Mouse (Mus musculus) forebrain, embryonic 10.5 days (tissue): ENCODE results near the gene Gm28308. TPM values are rescaled to one million over a fixed set of nuclear protein-coding genes. Genes with fewer than 3 reads are reported as not detected.

Experiments used
- DNase-seq: peaks from one replicate; pipeline ENCODE4 v3.0.0-alpha.2; 2017; ENCODE audit warnings: low spot score; ENCODE audit errors: extremely low spot score
- H3K27ac ChIP-seq: fragments of 300-500 bp; sonication (generic); 2 replicates; pipeline ENCODE4 v1.5.1; 2016; ENCODE audit warnings: mild to moderate bottlenecking
- H3K27me3 ChIP-seq: fragments of 300-500 bp; sonication (generic); 2 replicates; pipeline ENCODE4 v1.6.1; 2016; ENCODE audit warnings: mild to moderate bottlenecking; ENCODE audit not compliant: poor library complexity, severe bottlenecking
- H3K36me3 ChIP-seq: fragments of 300-500 bp; sonication (generic); replicated peaks from 2 replicates; pipeline ENCODE4 v1.6.1; 2016; ENCODE audit warnings: mild to moderate bottlenecking, moderate library complexity
- H3K4me1 ChIP-seq: fragments of 300-500 bp; sonication (generic); 2 replicates; pipeline ENCODE4 v1.6.1; 2016
- H3K4me3 ChIP-seq: fragments of 300-500 bp; sonication (generic); 2 replicates; pipeline ENCODE4 v1.5.1; 2016; ENCODE audit warnings: mild to moderate bottlenecking, moderate library complexity
- H3K9me3 ChIP-seq: fragments of 300-500 bp; sonication (generic); 2 replicates; pipeline ENCODE4 v1.6.1; 2016; ENCODE audit warnings: mild to moderate bottlenecking, moderate library complexity
- WGBS: fragments of 180-500 bp; shearing (Covaris S2); methylation state at CpG from one replicate; pipeline ENCODE4 v1.1.7; 2016; 5-methylcytosine and 5-hydroxymethylcytosine counted together
- polyA plus RNA-seq: library from polyadenylated mRNA; unstranded; fragments of >200 nt; fragmentation: Nextera tagmentation; extraction: Ambion mirVana; gene quantifications from 2 replicates; pipeline ENCODE4 v1.2.1, GENCODE M21; 2016

Gm28308 gene
- polyA plus RNA-seq, 1 experiment from 2014 or later, result not detected

- Histone ChIP-seq H3K27ac (no peak overlapping the region), H3K4me3 (no peak overlapping the region), H3K4me1 (no peaks in the 10 kb centered on the region), H3K27me3 (peaks cover 100% of the 10 kb centered on the region), H3K36me3 (no peaks in the 10 kb centered on the region), H3K9me3 (no peaks in the 10 kb centered on the region)
- under 1% methylated on average over 6 of the region's 6 CpGs for WGBS
- no peak for DNase-seq
Measured at GRCm38 (mm10) chr6:52184668-52185067, 28.5 kb downstream of the Gm28308 start.

GRCm38 (mm10) chr6:52183311-52184080, 29.6 kb downstream of the Gm28308 start:
- no peak for DNase-seq
- 10% methylated on average over 10 of the region's 10 CpGs for whole genome bisulfite sequencing
- no peak overlapping the region for H3K27ac ChIP-seq
- peaks cover 100% of the 10 kb centered on the region for H3K27me3 ChIP-seq
- no peaks in the 10 kb centered on the region for H3K36me3 ChIP-seq
- H3K4me1 ChIP-seq, result no peaks in the 10 kb centered on the region
- no peak overlapping the region for H3K4me3 ChIP-seq
- H3K9me3 ChIP-seq, result no peaks in the 10 kb centered on the region

GRCm38 (mm10) chr6:52182793-52183192, 30.3 kb downstream of the Gm28308 start:
- no peak overlapping the region for H3K4me3 ChIP-seq
- 0% methylated on average over 1 of the region's 1 CpGs for WGBS

GRCm38 (mm10) chr6:52182030-52182429, 31.1 kb downstream of the Gm28308 start:
- WGBS, result 16% methylated on average over 2 of the region's 2 CpGs
- Histone ChIP-seq H3K27me3 (peaks cover 100% of the 10 kb centered on the region), H3K4me1 (no peaks in the 10 kb centered on the region), H3K4me3 (no peak overlapping the region), H3K9me3 (no peaks in the 10 kb centered on the region), H3K27ac (no peak overlapping the region), H3K36me3 (no peaks in the 10 kb centered on the region)
- DNase-seq, result no peak

More at GRCm38 (mm10) chr6:52182793-52183192, 30.3 kb downstream of the Gm28308 start:
- H3K27me3 ChIP-seq, result peaks cover 100% of the 10 kb centered on the region
- no peaks in the 10 kb centered on the region for H3K36me3 ChIP-seq
- no peak overlapping the region for H3K27ac ChIP-seq
- DNase-seq, result no peak
- H3K4me1 ChIP-seq, result no peaks in the 10 kb centered on the region
- H3K9me3 ChIP-seq, result no peaks in the 10 kb centered on the region

GRCm38 (mm10) chr6:52180726-52181125, 32.4 kb downstream of the Gm28308 start:
- H3K27me3 ChIP-seq, result peaks cover 100% of the 10 kb centered on the region
- no peaks in the 10 kb centered on the region for H3K9me3 ChIP-seq
- H3K4me1 ChIP-seq, result peaks cover 3% of the 10 kb centered on the region
- 6% methylated on average over 3 of the region's 3 CpGs for WGBS
- no peak overlapping the region for H3K27ac ChIP-seq
- no peak for DNase-seq
- H3K4me3 ChIP-seq, result no peak overlapping the region
- H3K36me3 ChIP-seq, result no peaks in the 10 kb centered on the region

- no peak for DNase-seq
- H3K4me1 ChIP-seq, result peaks cover 8% of the 10 kb centered on the region
- H3K27me3 ChIP-seq, result peaks cover 100% of the 10 kb centered on the region
- H3K36me3 ChIP-seq, result no peaks in the 10 kb centered on the region
- H3K4me3 ChIP-seq, result no peak overlapping the region
- H3K9me3 ChIP-seq, result no peaks in the 10 kb centered on the region
- H3K27ac ChIP-seq, result no peak overlapping the region
- 1% methylated on average over 11 of the region's 11 CpGs for WGBS
Measured at GRCm38 (mm10) chr6:52180213-52180710, 32.9 kb downstream of the Gm28308 start.

- 2% methylated on average over 10 of the region's 10 CpGs for WGBS
- Histone ChIP-seq H3K4me3 (no peak overlapping the region), H3K36me3 (no peaks in the 10 kb centered on the region), H3K4me1 (peaks cover 8% of the 10 kb centered on the region), H3K27me3 (peaks cover 100% of the 10 kb centered on the region), H3K27ac (no peak overlapping the region), H3K9me3 (no peaks in the 10 kb centered on the region)
- DNase-seq, result no peak
Measured at GRCm38 (mm10) chr6:52179690-52180089, 33.4 kb downstream of the Gm28308 start.

GRCm38 (mm10) chr6:52178918-52179665, 34.0 kb downstream of the Gm28308 start:
- no peaks in the 10 kb centered on the region for H3K36me3 ChIP-seq
- H3K9me3 ChIP-seq, result no peaks in the 10 kb centered on the region
- H3K4me3 ChIP-seq, result no peak overlapping the region
- no peak overlapping the region for H3K27ac ChIP-seq
- 0% methylated on average over 4 of the region's 4 CpGs for WGBS
- no peak for DNase-seq
- peaks cover 8% of the 10 kb centered on the region for H3K4me1 ChIP-seq
- H3K27me3 ChIP-seq, result peaks cover 100% of the 10 kb centered on the region

GRCm38 (mm10) chr6:52177806-52178205, 35.3 kb downstream of the Gm28308 start:
- Histone ChIP-seq H3K27me3 (peaks cover 100% of the 10 kb centered on the region), H3K4me1 (peaks cover 10% of the 10 kb centered on the region), H3K27ac (no peak overlapping the region), H3K9me3 (no peaks in the 10 kb centered on the region), H3K36me3 (no peaks in the 10 kb centered on the region), H3K4me3 (no peak overlapping the region)
- DNase-seq, result no peak
- under 1% methylated on average over 9 of the region's 9 CpGs for WGBS

GRCm38 (mm10) chr6:52177061-52177735, 35.9 kb downstream of the Gm28308 start, which contains the start of gene 5730596B20Rik:
5730596B20Rik (plus strand) TSS chr6:52177498.
- no peak within 1 kb of the TSS for H3K27ac ChIP-seq
- H3K4me3 ChIP-seq, result no peak within 1 kb of the TSS
- under 1% methylated on average over 36 of the region's 36 CpGs for WGBS
- H3K4me1 ChIP-seq, result peaks cover 16% of the 10 kb centered on the region
- no peaks in the 10 kb centered on the region for H3K9me3 ChIP-seq
- no peaks in the 10 kb centered on the region for H3K36me3 ChIP-seq
- peaks cover 100% of the 10 kb centered on the region for H3K27me3 ChIP-seq
- DNase-seq, result peak; percentile 54

- peaks cover 100% of the 10 kb centered on the region for H3K27me3 ChIP-seq
- H3K4me3 ChIP-seq, result no peak overlapping the region
- no peaks in the 10 kb centered on the region for H3K9me3 ChIP-seq
- under 1% methylated on average over 6 of the region's 6 CpGs for WGBS
- peaks cover 20% of the 10 kb centered on the region for H3K4me1 ChIP-seq
- H3K36me3 ChIP-seq, result no peaks in the 10 kb centered on the region
- H3K27ac ChIP-seq, result no peak overlapping the region
- DNase-seq, result no peak
Measured at GRCm38 (mm10) chr6:52176391-52176790, 36.7 kb downstream of the Gm28308 start.

- 0% methylated on average over 16 of the region's 35 CpGs for WGBS
- peaks cover 100% of the 10 kb centered on the region for H3K27me3 ChIP-seq
- no peaks in the 10 kb centered on the region for H3K36me3 ChIP-seq
- DNase-seq, result no peak
- no peak overlapping the region for H3K27ac ChIP-seq
- no peaks in the 10 kb centered on the region for H3K9me3 ChIP-seq
- no peak overlapping the region for H3K4me3 ChIP-seq
- peaks cover 20% of the 10 kb centered on the region for H3K4me1 ChIP-seq
Measured at GRCm38 (mm10) chr6:52175864-52176263, 37.3 kb downstream of the Gm28308 start.
